Mouse (Mus musculus): ENCODE measurements around the gene Enkd1. TPM values are rescaled to one million over a fixed set of nuclear protein-coding genes. Genes with fewer than 3 reads are reported as not detected.

Gene Enkd1
- total and polyA plus RNA-seq, 3 experiments, result 22.0 to 42.6 TPM; not detected in 1

DNA sequence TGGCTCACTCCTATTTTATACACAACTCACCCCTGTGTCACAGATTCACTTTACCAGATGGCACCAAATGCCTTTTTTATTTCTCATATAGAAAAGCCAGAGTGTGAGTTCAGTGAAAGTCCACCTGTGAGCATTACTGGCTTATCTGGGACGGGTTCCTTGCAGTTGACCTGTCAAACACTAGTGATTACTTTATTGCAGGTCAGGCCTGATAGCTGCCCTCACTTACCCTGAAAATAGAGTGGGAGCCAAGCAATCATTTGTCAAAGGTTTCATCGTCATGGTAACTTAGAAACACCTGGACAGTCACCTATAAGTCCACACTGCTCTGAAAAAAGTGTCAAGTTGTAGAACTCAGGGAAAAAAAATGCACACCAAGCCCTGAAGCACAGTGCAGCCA lies 46.7 kb upstream of the Enkd1 start:
- TF ChIP-seq POLR2A (IDR thresholded peaks at IDR 0.05; ENCODE audit: control insufficient read depth in 1 of 2, insufficient read depth in 1 of 2, low read depth in 1 of 2, low read length in 2 of 2, poor library complexity in 1 of 2) (no peak), POLR2AphosphoS5 (IDR thresholded peaks at IDR 0.05; ENCODE audit: borderline replicate concordance, low read depth, low read length) (no peak), GATA1 (IDR thresholded peaks at IDR 0.05; ENCODE audit: low read depth, low read length) (no peak), NRF1 (IDR thresholded peaks at IDR 0.05; ENCODE audit: insufficient read depth, low read depth, low read length, poor library complexity, severe bottlenecking) (no peak), RCOR1 (IDR thresholded peaks at IDR 0.05; ENCODE audit: low read depth, low read length) (no peak), ZKSCAN1 (IDR thresholded peaks at IDR 0.05; ENCODE audit: low read depth, low read length) (no peak), NELFE (IDR thresholded peaks at IDR 0.05; ENCODE audit: low read depth, low read length) (no peak), MAFK (IDR thresholded peaks at IDR 0.05; ENCODE audit: borderline replicate concordance, low read depth, low read length) (no peak)
- no peaks in the 10 kb centered on the region for H3K9me3 ChIP-seq (replicated peaks; ENCODE audit: insufficient read depth, low read length)
- H3K27me3 ChIP-seq (ENCODE audit: control insufficient read depth in 1 of 2, insufficient read depth in 2 of 2, low read length in 2 of 2), result no peaks in the 10 kb centered on the region
- H3K4me1 ChIP-seq (ENCODE audit: control insufficient read depth in 1 of 2, insufficient read depth in 2 of 2, low read length in 2 of 2), result peaks cover 4 to 16% of the 10 kb centered on the region in 2 experiments
- no peak overlapping the region for H3K27ac ChIP-seq (ENCODE audit: control insufficient read depth, low read depth, low read length)
- peaks cover 0 to 16% of the 10 kb centered on the region in 2 experiments; a peak in 2 of 4 replicates for H3K36me3 ChIP-seq (ENCODE audit: control insufficient read depth in 1 of 2, insufficient read depth in 2 of 2, low read length in 2 of 2)
- no peak for DNase-seq (ENCODE audit: low read depth, low spot score)
- no peak overlapping the region for H3K9ac ChIP-seq (ENCODE audit: control insufficient read depth, low read depth, low read length, poor library complexity, severe bottlenecking)
- H3K79me2 ChIP-seq (ENCODE audit: control insufficient read depth, insufficient read depth, low read length, poor library complexity), result no peaks in the 10 kb centered on the region; the same call in none of the 2 replicates
- no peak overlapping the region for H3K4me3 ChIP-seq (ENCODE audit: control insufficient read depth in 1 of 2, insufficient read depth in 1 of 2, low read depth in 2 of 2, low read length in 2 of 2)

GRCm38 (mm10) chr8:105753916-105754315 lies 45.9 kb upstream of the Enkd1 start:
- TF ChIP-seq TBP (IDR thresholded peaks at IDR 0.05; ENCODE audit: low read depth, low read length), result no peak
- TF ChIP-seq RCOR1 (IDR thresholded peaks at IDR 0.05; ENCODE audit: low read depth, low read length), result no peak
- TF ChIP-seq SMC3 (IDR thresholded peaks at IDR 0.05; ENCODE audit: low read depth, low read length), result no peak
- TF ChIP-seq E2F4 (IDR thresholded peaks at IDR 0.05; ENCODE audit: borderline replicate concordance, low read depth, low read length), result no peak
- TF ChIP-seq MAFK (IDR thresholded peaks at IDR 0.05; ENCODE audit: borderline replicate concordance, low read depth, low read length), result no peak
- no peak for TF ChIP-seq USF1 (IDR thresholded peaks at IDR 0.05; ENCODE audit: low read depth, low read length)
- no peak for TF ChIP-seq HCFC1 (IDR thresholded peaks at IDR 0.05; ENCODE audit: low read depth, low read length)
- no peak for TF ChIP-seq POLR2AphosphoS2 (IDR thresholded peaks at IDR 0.05; ENCODE audit: low read length)
- TF ChIP-seq EP300 (IDR thresholded peaks at IDR 0.05; ENCODE audit: low read depth in 1 of 2, low read length in 2 of 2), result no peak
- TF ChIP-seq ZKSCAN1 (IDR thresholded peaks at IDR 0.05; ENCODE audit: low read depth, low read length), result no peak
- no peak for TF ChIP-seq MXI1 (IDR thresholded peaks at IDR 0.05; ENCODE audit: low read depth, low read length)
- TF ChIP-seq CHD2 (IDR thresholded peaks at IDR 0.05; ENCODE audit: low read length), result no peak
- no peak for TF ChIP-seq MAZ (IDR thresholded peaks at IDR 0.05; ENCODE audit: low read depth, low read length)
- no peak overlapping the region for H3K4me3 ChIP-seq (ENCODE audit: control insufficient read depth in 1 of 2, insufficient read depth in 1 of 2, low read depth in 2 of 2, low read length in 2 of 2)
- peaks cover 4 to 8% of the 10 kb centered on the region in 2 experiments for H3K4me1 ChIP-seq (ENCODE audit: control insufficient read depth in 1 of 2, insufficient read depth in 2 of 2, low read length in 2 of 2)

More at GRCm38 (mm10) chr8:105753916-105754315, 45.9 kb upstream of the Enkd1 start:
- Histone ChIP-seq H3K27ac (ENCODE audit: control insufficient read depth, low read depth, low read length) (no peak overlapping the region), H3K79me2 (ENCODE audit: control insufficient read depth, insufficient read depth, low read length, poor library complexity) (no peaks in the 10 kb centered on the region; the same call in none of the 2 replicates), H3K9ac (ENCODE audit: control insufficient read depth, low read depth, low read length, poor library complexity, severe bottlenecking) (no peak overlapping the region), H3K9me3 (replicated peaks; ENCODE audit: insufficient read depth, low read length) (no peaks in the 10 kb centered on the region), H3K36me3 (ENCODE audit: control insufficient read depth in 1 of 2, insufficient read depth in 2 of 2, low read length in 2 of 2) (peaks cover 0 to 9% of the 10 kb centered on the region in 2 experiments; a peak in 2 of 4 replicates), H3K27me3 (ENCODE audit: control insufficient read depth in 1 of 2, insufficient read depth in 2 of 2, low read length in 2 of 2) (no peaks in the 10 kb centered on the region)
- DNase-seq (ENCODE audit: low read depth, low spot score), result no peak

Measured in MEL (cell line).